Mouse (Mus musculus) liver, adult 2 months (tissue): ENCODE measurements around the gene Kif18b.

Experiments used
- CTCF ChIP-seq: fragments of 200-500 bp; IDR thresholded peaks from 2 replicates; pipeline ENCODE4 v1.5.1; 2011; ENCODE audit warnings: low read depth, low read length, control low read depth
- POLR2A ChIP-seq: fragments of 200-500 bp; IDR thresholded peaks from 2 replicates; pipeline ENCODE4 v1.6.1; 2011; ENCODE audit warnings: low read length, control low read depth; ENCODE audit not compliant: insufficient read depth; ENCODE audit errors: extremely low read depth

- TF ChIP-seq CTCF (no peak), POLR2A (peak; percentile 65; the same call in 1 of the 2 replicates)
These were observed 44.2 kb downstream of the Kif18b start, which contains the start of the genes Eftud2 and Ccdc103 for GRCm38 (mm10) chr11:102880585-102881313.
